Mouse (Mus musculus) heart, adult 2 months (tissue): ENCODE data around the gene Eif4enif1.

Source experiments
- CTCF ChIP-seq: fragments of 200-600 bp; IDR thresholded peaks from 2 replicates; pipeline ENCODE4 v1.8.1; 2022; ENCODE audit warnings: antibody characterized with exemption, mild to moderate bottlenecking, moderate library complexity
- EP300 ChIP-seq: fragments of 200-500 bp; IDR thresholded peaks from 2 replicates; pipeline ENCODE4 v1.6.1; 2011; ENCODE audit warnings: low read depth, low read length, control low read depth; ENCODE audit not compliant: insufficient read depth

DNA sequence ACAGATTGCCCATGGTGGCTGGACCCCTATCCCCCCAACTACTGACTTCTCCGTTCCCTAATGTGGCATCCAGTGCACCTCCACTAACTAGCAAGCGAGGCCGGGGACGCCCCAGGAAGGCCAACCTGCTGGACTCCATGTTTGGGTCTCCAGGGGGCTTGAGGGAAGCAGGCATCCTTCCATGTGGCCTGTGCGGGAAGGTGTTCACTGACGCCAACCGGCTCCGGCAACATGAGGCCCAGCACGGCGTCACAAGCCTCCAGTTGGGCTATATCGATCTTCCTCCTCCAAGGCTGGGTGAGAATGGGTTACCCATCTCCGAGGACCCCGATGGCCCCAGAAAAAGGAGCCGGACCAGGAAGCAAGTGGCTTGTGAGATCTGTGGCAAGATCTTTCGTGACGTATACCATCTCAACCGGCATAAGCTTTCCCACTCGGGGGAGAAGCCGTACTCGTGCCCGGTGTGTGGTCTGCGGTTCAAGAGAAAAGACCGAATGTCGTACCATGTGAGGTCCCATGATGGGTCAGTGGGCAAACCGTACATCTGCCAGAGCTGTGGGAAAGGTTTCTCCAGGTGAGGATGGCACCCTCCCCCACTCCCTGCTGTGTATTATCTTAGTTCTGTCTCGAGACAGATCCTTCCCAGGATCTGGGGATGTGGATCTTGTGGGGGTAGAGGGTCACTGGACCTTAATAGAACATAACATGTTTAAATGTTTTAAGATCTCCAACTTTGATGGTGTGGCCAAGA is 89.3 kb downstream of the Eif4enif1 start:
- no peak for TF ChIP-seq EP300
- no peak for TF ChIP-seq CTCF
